Mouse (Mus musculus): ENCODE measurements at regions not wholly inside any gene's neighbourhood (a gene's known extent, or its start where the extent isn't known, plus 50 kb on each side); places are given as distances from the start of the nearest gene placed in this dataset.

DNA sequence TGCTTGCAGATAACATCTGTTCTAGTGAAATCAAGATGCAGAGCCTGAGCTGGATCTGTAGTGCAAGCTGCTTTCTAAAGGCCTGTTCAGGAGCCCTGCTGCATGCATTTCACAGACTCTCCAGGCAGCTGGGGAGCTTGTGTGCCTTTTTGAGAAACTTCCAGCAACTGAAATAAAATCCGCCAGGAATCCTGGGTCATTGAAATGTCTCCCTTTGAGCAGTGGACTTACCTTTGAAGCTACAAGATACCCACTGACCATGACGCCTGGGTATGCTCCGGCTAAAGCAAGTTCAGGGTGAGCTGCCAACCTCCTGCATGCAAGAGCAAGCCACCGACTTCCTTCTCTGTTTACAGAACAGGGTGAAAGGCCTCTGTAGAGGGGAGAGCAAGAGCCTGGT, 278.7 kb downstream of the Cenpw start:
- Histone ChIP-seq H3K4me1 (replicated peaks; ENCODE audit: control insufficient read depth in 2 of 2, insufficient read depth in 2 of 2, low read length in 1 of 2) (no peaks in the 10 kb centered on the region), H3K27ac (no peak overlapping the region), H3K4me3 (ENCODE audit: insufficient read depth in 1 of 2, low read depth in 2 of 2, low read length in 2 of 2) (no peak overlapping the region), H3K4me2 (ENCODE audit: low read depth) (no peak overlapping the region), H3K9ac (replicated peaks) (no peak overlapping the region), H3K27me3 (ENCODE audit: control insufficient read depth, insufficient read depth, low read length) (no peaks in the 10 kb centered on the region), H3K9me3 (ENCODE audit: control insufficient read depth, low read length) (no peaks in the 10 kb centered on the region), H3K36me3 (replicated peaks; ENCODE audit: control insufficient read depth, insufficient read depth, low read depth) (no peaks in the 10 kb centered on the region)
- no peak for ATAC-seq (ENCODE audit: insufficient read depth)
- DNase-seq (ENCODE audit: low read depth in 3 of 3, low spot score in 3 of 3), result no peak
- WGBS (ENCODE audit: insufficient replicate concordance), result 33% methylated on average over 4 of the region's 4 CpGs
- no peak for TF ChIP-seq CTCF (IDR thresholded peaks at IDR 0.05; ENCODE audit: low read depth)

DNA sequence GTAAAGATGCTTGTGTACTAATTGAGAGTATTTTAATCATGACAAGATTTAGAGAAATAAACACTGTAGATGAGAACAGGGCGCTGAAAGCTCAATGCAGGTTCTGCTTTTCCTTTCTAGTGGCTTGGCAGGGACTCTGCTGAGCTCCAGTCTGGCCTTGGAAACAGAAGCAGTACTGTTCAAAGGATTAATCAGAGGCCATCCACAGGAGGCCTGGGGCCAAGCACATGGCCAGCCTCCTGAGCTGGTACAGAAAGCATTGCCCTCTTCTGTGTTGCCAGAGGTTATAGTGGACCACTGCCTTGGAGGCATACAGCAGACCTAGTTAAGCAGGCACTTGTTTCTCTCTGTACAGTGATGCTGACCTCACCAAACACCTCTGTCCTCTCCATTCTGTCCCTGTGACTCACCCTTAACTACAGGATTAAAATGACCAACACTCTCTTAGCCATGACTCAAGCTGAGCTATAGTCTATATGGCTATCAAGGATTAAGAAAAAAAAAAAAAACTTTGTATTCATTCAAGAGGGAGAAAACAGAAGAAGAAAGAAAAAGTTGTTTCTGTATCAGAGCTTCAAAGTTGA, 302.5 kb downstream of the Cenpw start:
- DNase-seq (ENCODE audit: low read depth in 3 of 3, low spot score in 3 of 3) (no peak), ATAC-seq (ENCODE audit: insufficient read depth) (no peak)
- no peaks in the 10 kb centered on the region for H3K36me3 ChIP-seq (replicated peaks; ENCODE audit: control insufficient read depth, insufficient read depth, low read depth)
- WGBS (ENCODE audit: insufficient replicate concordance), result 48% methylated on average over 1 of the region's 1 CpGs
- no peak overlapping the region for H3K9ac ChIP-seq (replicated peaks)
- H3K4me3 ChIP-seq (ENCODE audit: insufficient read depth in 1 of 2, low read depth in 2 of 2, low read length in 2 of 2), result no peak overlapping the region
- H3K27ac ChIP-seq, result no peak overlapping the region
- TF ChIP-seq CTCF (IDR thresholded peaks at IDR 0.05; ENCODE audit: low read depth), result no peak
- no peak for TF ChIP-seq EP300 (IDR thresholded peaks at IDR 0.05; ENCODE audit: low read depth)
- no peaks in the 10 kb centered on the region for H3K9me3 ChIP-seq (ENCODE audit: control insufficient read depth, low read length)
- H3K4me1 ChIP-seq (replicated peaks; ENCODE audit: control insufficient read depth in 2 of 2, insufficient read depth in 2 of 2, low read length in 1 of 2), result no peaks in the 10 kb centered on the region
- no peak overlapping the region for H3K4me2 ChIP-seq (ENCODE audit: low read depth)
- H3K27me3 ChIP-seq (ENCODE audit: control insufficient read depth, insufficient read depth, low read length), result no peaks in the 10 kb centered on the region

GRCm38 (mm10) chr10:29864566-29864965, 328.9 kb upstream of the Rspo3 start:
- TF ChIP-seq CTCF (IDR thresholded peaks at IDR 0.05; ENCODE audit: low read depth), result no peak
- no peak for TF ChIP-seq EP300 (IDR thresholded peaks at IDR 0.05; ENCODE audit: low read depth)
- H3K27me3 ChIP-seq (ENCODE audit: control insufficient read depth, insufficient read depth, low read length), result no peaks in the 10 kb centered on the region
- H3K4me2 ChIP-seq (ENCODE audit: low read depth), result no peak overlapping the region
- H3K4me3 ChIP-seq (ENCODE audit: insufficient read depth in 1 of 2, low read depth in 2 of 2, low read length in 2 of 2), result no peak overlapping the region
- no peak overlapping the region for H3K27ac ChIP-seq
- no peaks in the 10 kb centered on the region for H3K4me1 ChIP-seq (replicated peaks; ENCODE audit: control insufficient read depth in 2 of 2, insufficient read depth in 2 of 2, low read length in 1 of 2)
- ATAC-seq (ENCODE audit: insufficient read depth) (no peak), DNase-seq (ENCODE audit: low read depth in 3 of 3, low spot score in 3 of 3) (no peak)
- H3K36me3 ChIP-seq (replicated peaks; ENCODE audit: control insufficient read depth, insufficient read depth, low read depth), result no peaks in the 10 kb centered on the region
- H3K9me3 ChIP-seq (ENCODE audit: control insufficient read depth, low read length), result no peaks in the 10 kb centered on the region
- no peak overlapping the region for H3K9ac ChIP-seq (replicated peaks)

- H3K27ac ChIP-seq, result no peak overlapping the region
- H3K9ac ChIP-seq (replicated peaks), result no peak overlapping the region
- H3K36me3 ChIP-seq (replicated peaks; ENCODE audit: control insufficient read depth, insufficient read depth, low read depth), result no peaks in the 10 kb centered on the region
- WGBS (ENCODE audit: insufficient replicate concordance), result 9% methylated on average over 2 of the region's 2 CpGs
- TF ChIP-seq EP300 (IDR thresholded peaks at IDR 0.05; ENCODE audit: low read depth), result no peak
- no peak for TF ChIP-seq CTCF (IDR thresholded peaks at IDR 0.05; ENCODE audit: low read depth)
- H3K4me3 ChIP-seq (ENCODE audit: insufficient read depth in 1 of 2, low read depth in 2 of 2, low read length in 2 of 2), result no peak overlapping the region
- no peak for DNase-seq (ENCODE audit: low read depth in 3 of 3, low spot score in 3 of 3)
- no peaks in the 10 kb centered on the region for H3K4me1 ChIP-seq (replicated peaks; ENCODE audit: control insufficient read depth in 2 of 2, insufficient read depth in 2 of 2, low read length in 1 of 2)
- no peak for ATAC-seq (ENCODE audit: insufficient read depth)
- H3K27me3 ChIP-seq (ENCODE audit: control insufficient read depth, insufficient read depth, low read length), result no peaks in the 10 kb centered on the region
- no peaks in the 10 kb centered on the region for H3K9me3 ChIP-seq (ENCODE audit: control insufficient read depth, low read length)
- H3K4me2 ChIP-seq (ENCODE audit: low read depth), result no peak overlapping the region
These were observed 320.2 kb upstream of the Rspo3 start for GRCm38 (mm10) chr10:29855749-29856313.

DNA sequence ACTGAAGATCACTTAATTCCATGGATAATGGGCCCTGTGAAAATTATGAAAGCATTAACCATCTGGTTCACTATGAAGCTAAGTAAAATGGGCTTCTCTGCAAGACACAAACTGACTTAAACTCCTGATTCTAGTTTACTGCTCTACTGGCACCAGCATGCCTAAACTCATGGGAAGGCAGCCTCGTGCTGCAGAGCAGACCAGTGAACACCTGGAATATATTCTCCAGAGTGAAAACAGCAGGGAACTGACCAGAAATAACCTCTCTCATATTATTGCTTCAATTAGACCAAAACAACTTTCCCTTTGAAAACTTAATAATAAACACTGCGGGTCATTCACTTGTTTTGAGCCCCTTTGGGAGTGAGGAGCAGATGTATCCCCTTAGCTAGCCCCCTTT, 316.8 kb upstream of the Rspo3 start:
- ATAC-seq (ENCODE audit: insufficient read depth) (no peak), DNase-seq (ENCODE audit: low read depth in 3 of 3, low spot score in 3 of 3) (no peak)
- 45% methylated on average over 2 of the region's 2 CpGs for WGBS (ENCODE audit: insufficient replicate concordance)
- no peaks in the 10 kb centered on the region for H3K36me3 ChIP-seq (replicated peaks; ENCODE audit: control insufficient read depth, insufficient read depth, low read depth)
- no peaks in the 10 kb centered on the region for H3K9me3 ChIP-seq (ENCODE audit: control insufficient read depth, low read length)
- no peaks in the 10 kb centered on the region for H3K27me3 ChIP-seq (ENCODE audit: control insufficient read depth, insufficient read depth, low read length)
- no peak overlapping the region for H3K4me3 ChIP-seq (ENCODE audit: insufficient read depth in 1 of 2, low read depth in 2 of 2, low read length in 2 of 2)
- H3K4me2 ChIP-seq (ENCODE audit: low read depth), result no peak overlapping the region
- TF ChIP-seq CTCF (IDR thresholded peaks at IDR 0.05; ENCODE audit: low read depth), result no peak
- TF ChIP-seq EP300 (IDR thresholded peaks at IDR 0.05; ENCODE audit: low read depth), result no peak
- H3K9ac ChIP-seq (replicated peaks), result no peak overlapping the region
- no peak overlapping the region for H3K27ac ChIP-seq
- H3K4me1 ChIP-seq (replicated peaks; ENCODE audit: control insufficient read depth in 2 of 2, insufficient read depth in 2 of 2, low read length in 1 of 2), result no peaks in the 10 kb centered on the region
